Mouse (Mus musculus) testis, postnatal 10 days (tissue): Measurements from ENCODE around the gene Erlin1.
A peak's percentile ranks its signal among the peaks of the same experiment; 100 is the strongest.

ENCODE experiments used
- DNase-seq: peaks from one replicate; pipeline ENCODE4 v3.0.0; 2021; ENCODE audit warnings: low spot score

Erlin1 gene

GRCm38 (mm10) chr19:44069121-44069913, at the start of gene Erlin1:
Erlin1 (minus strand) TSS chr19:44069785.
- peak; percentile 96 for DNase-seq

GRCm38 (mm10) chr19:44117793-44118192, 48.2 kb upstream of the Erlin1 start:
- no peak for DNase-seq

- DNase-seq, result no peak
These were observed 42.1 kb upstream of the Erlin1 start for GRCm38 (mm10) chr19:44111706-44112105.

- DNase-seq, result no peak
These were observed 40.8 kb upstream of the Erlin1 start for GRCm38 (mm10) chr19:44110356-44110755.

- DNase-seq, result no peak
These were observed 39.4 kb upstream of the Erlin1 start for GRCm38 (mm10) chr19:44108996-44109395.

GRCm38 (mm10) chr19:44107661-44108521, 38.3 kb upstream of the Erlin1 start:
- DNase-seq, result no peak

- DNase-seq, result peak; percentile 97
These were observed 37.5 kb upstream of the Erlin1 start, which contains the start of gene Chuk for GRCm38 (mm10) chr19:44106831-44107660. Chuk (minus strand) TSS chr19:44107480.

GRCm38 (mm10) chr19:44104393-44104792, 34.8 kb upstream of the Erlin1 start:
- no peak for DNase-seq

GRCm38 (mm10) chr19:44103001-44103400, 33.4 kb upstream of the Erlin1 start:
- no peak for DNase-seq

GRCm38 (mm10) chr19:44100840-44101239, 31.3 kb upstream of the Erlin1 start:
- no peak for DNase-seq

- DNase-seq, result no peak
These were observed 16.7 kb upstream of the Erlin1 start for GRCm38 (mm10) chr19:44086278-44086677.

- no peak for DNase-seq
These were observed 11.3 kb upstream of the Erlin1 start for GRCm38 (mm10) chr19:44080920-44081319.

GRCm38 (mm10) chr19:44080023-44080422, 10.4 kb upstream of the Erlin1 start:
- no peak for DNase-seq

GRCm38 (mm10) chr19:44077024-44077423, 7.4 kb upstream of the Erlin1 start:
- DNase-seq, result no peak

- no peak for DNase-seq
These were observed 6.9 kb upstream of the Erlin1 start for GRCm38 (mm10) chr19:44076457-44076856.

- no peak for DNase-seq
These were observed 5.4 kb upstream of the Erlin1 start for GRCm38 (mm10) chr19:44074986-44075385.

- no peak for DNase-seq
These were observed 1.6 kb upstream of the Erlin1 start for GRCm38 (mm10) chr19:44071166-44071565.

GRCm38 (mm10) chr19:44069914-44070232, 288 bp upstream of the Erlin1 start:
- no peak for DNase-seq

- no peak for DNase-seq
These were observed 1.4 kb downstream of the Erlin1 start for GRCm38 (mm10) chr19:44068232-44068631.

- DNase-seq, result no peak
These were observed 2.1 kb downstream of the Erlin1 start for GRCm38 (mm10) chr19:44067323-44068049.

GRCm38 (mm10) chr19:44064734-44065133, 4.9 kb downstream of the Erlin1 start:
- no peak for DNase-seq

- no peak for DNase-seq
These were observed 5.8 kb downstream of the Erlin1 start for GRCm38 (mm10) chr19:44063773-44064172.
